Mouse (Mus musculus): Measurements from ENCODE around the gene Gm5105. TPM values are rescaled to one million over a fixed set of nuclear protein-coding genes. Genes with fewer than 3 reads are reported as not detected.

Gm5105 gene
- polyA plus RNA-seq, 1 experiment from 2014 or later = 0.19 TPM

GRCm38 (mm10) chr3:138000724-138001069 lies 66.5 kb downstream of the Gm5105 start:
- H3K4me2 ChIP-seq (ENCODE audit: low read depth, low read length) = no peak overlapping the region

GRCm38 (mm10) chr3:138000062-138000723 lies 67.0 kb downstream of the Gm5105 start:
- H3K4me2 ChIP-seq (ENCODE audit: low read depth, low read length) = no peak overlapping the region
- no peak overlapping the region for H3K27ac ChIP-seq (ENCODE audit: low read length)
- H3K27me3 ChIP-seq (ENCODE audit: control insufficient read depth, insufficient read depth, low read length) = no peaks in the 10 kb centered on the region
- H3K4me3 ChIP-seq (replicated peaks; ENCODE audit: low read length) = no peak overlapping the region
- 89% methylated on average over 8 of the region's 8 CpGs for WGBS
- H3K36me3 ChIP-seq (ENCODE audit: control insufficient read depth, insufficient read depth, low read length) = no peaks in the 10 kb centered on the region
- H3K9me3 ChIP-seq (replicated peaks; ENCODE audit: control insufficient read depth, low read length) = peaks cover 5% of the 10 kb centered on the region
- no peak for ATAC-seq (ENCODE audit: insufficient read depth, low FRiP score)
- peaks cover 4% of the 10 kb centered on the region; the same call in 1 of the 2 replicates for H3K4me1 ChIP-seq (ENCODE audit: control insufficient read depth, insufficient read depth, low read length)
- no peak overlapping the region for H3K9ac ChIP-seq (ENCODE audit: low read length)

More at GRCm38 (mm10) chr3:138000724-138001069, 66.5 kb downstream of the Gm5105 start:
- Histone ChIP-seq H3K27me3 (ENCODE audit: control insufficient read depth, insufficient read depth, low read length) (no peaks in the 10 kb centered on the region), H3K36me3 (ENCODE audit: control insufficient read depth, insufficient read depth, low read length) (no peaks in the 10 kb centered on the region), H3K4me3 (replicated peaks; ENCODE audit: low read length) (no peak overlapping the region), H3K27ac (ENCODE audit: low read length) (no peak overlapping the region), H3K9me3 (replicated peaks; ENCODE audit: control insufficient read depth, low read length) (peaks cover 6% of the 10 kb centered on the region), H3K4me1 (ENCODE audit: control insufficient read depth, insufficient read depth, low read length) (peaks cover 4% of the 10 kb centered on the region; the same call in 1 of the 2 replicates), H3K9ac (ENCODE audit: low read length) (no peak overlapping the region)
- ATAC-seq (ENCODE audit: insufficient read depth, low FRiP score) = peak; percentile 47; the same call in 1 of the 2 replicates
- 39% methylated on average over 4 of the region's 4 CpGs for WGBS

GRCm38 (mm10) chr3:137999224-137999790 lies 67.9 kb downstream of the Gm5105 start:
- Histone ChIP-seq H3K4me3 (replicated peaks; ENCODE audit: low read length) (no peak overlapping the region), H3K27ac (ENCODE audit: low read length) (peak overlapping the region; percentile 12; the same call in 1 of the 2 replicates), H3K36me3 (ENCODE audit: control insufficient read depth, insufficient read depth, low read length) (no peaks in the 10 kb centered on the region), H3K27me3 (ENCODE audit: control insufficient read depth, insufficient read depth, low read length) (no peaks in the 10 kb centered on the region), H3K4me2 (ENCODE audit: low read depth, low read length) (no peak overlapping the region), H3K4me1 (ENCODE audit: control insufficient read depth, insufficient read depth, low read length) (peaks cover 4% of the 10 kb centered on the region; the same call in 1 of the 2 replicates), H3K9me3 (replicated peaks; ENCODE audit: control insufficient read depth, low read length) (no peaks in the 10 kb centered on the region), H3K9ac (ENCODE audit: low read length) (no peak overlapping the region)
- 74% methylated on average over 9 of the region's 9 CpGs for WGBS
- ATAC-seq (ENCODE audit: insufficient read depth, low FRiP score) = no peak

Other genes with a start within 250 kb of the Gm5105 start
- 1,166 and 1,340 TPM in 2 replicates for gene H2afz, start 202.9 kb downstream of the Gm5105 start, polyA plus RNA-seq (2015; fragmentation: Nextera tagmentation; extraction: Ambion mirVana)
- 8.0 and 8.4 TPM in 2 replicates for gene Dnajb14, start 199.7 kb downstream of the Gm5105 start, polyA plus RNA-seq (2015; fragmentation: Nextera tagmentation; extraction: Ambion mirVana)
- 113 and 118 TPM in 2 replicates for gene Lamtor3, start 148.9 kb downstream of the Gm5105 start, polyA plus RNA-seq (2015; fragmentation: Nextera tagmentation; extraction: Ambion mirVana)
- gene Dapp1, start 85.8 kb downstream of the Gm5105 start, polyA plus RNA-seq (2015; fragmentation: Nextera tagmentation; extraction: Ambion mirVana) = 17.3 and 18.0 TPM in 2 replicates
- gene 1110002E22Rik, start 2.3 kb downstream of the Gm5105 start, polyA plus RNA-seq (2015; fragmentation: Nextera tagmentation; extraction: Ambion mirVana) = 0.09 and 1.4 TPM in 2 replicates
- gene Trmt10a, start 76.1 kb upstream of the Gm5105 start, polyA plus RNA-seq (2015; fragmentation: Nextera tagmentation; extraction: Ambion mirVana) = 8.0 and 9.2 TPM in 2 replicates
- gene Mttp, start 77.6 kb upstream of the Gm5105 start, polyA plus RNA-seq (2015; fragmentation: Nextera tagmentation; extraction: Ambion mirVana) = 56.2 and 63.7 TPM in 2 replicates
- gene 4930579F01Rik, start 126.4 kb upstream of the Gm5105 start, polyA plus RNA-seq (2015; fragmentation: Nextera tagmentation; extraction: Ambion mirVana) = 0.13 and 0.32 TPM in 2 replicates
- 0.79 and 1.6 TPM in 2 replicates for gene Adh7, start 150.4 kb upstream of the Gm5105 start, polyA plus RNA-seq (2015; fragmentation: Nextera tagmentation; extraction: Ambion mirVana)
- 63.3 and 92.5 TPM in 2 replicates for gene Adh1, start 193.6 kb upstream of the Gm5105 start, polyA plus RNA-seq (2015; fragmentation: Nextera tagmentation; extraction: Ambion mirVana)
- gene Adh6a, start 245.9 kb upstream of the Gm5105 start, polyA plus RNA-seq (2015; fragmentation: Nextera tagmentation; extraction: Ambion mirVana) = 0.16 and 0.32 TPM in 2 replicates